Mouse (Mus musculus) heart, embryonic 12.5 days (tissue): Measurements from ENCODE around the gene Gm38392. TPM values are rescaled to one million over a fixed set of nuclear protein-coding genes. Genes with fewer than 3 reads are reported as not detected.

Experiments
- ATAC-seq: fragments of 200-750 bp; cut with Nextera tagmentation; 2 replicates; pipeline ENCODE4 v1.8.0; 2017; ENCODE audit warnings: moderate TSS enrichment, moderate library complexity; ENCODE audit not compliant: insufficient number of reproducible peaks, low FRiP score
- H3K27ac ChIP-seq: fragments of 300-500 bp; sonication (generic); 2 replicates; pipeline ENCODE4 v1.5.1; 2016; ENCODE audit warnings: mild to moderate bottlenecking, moderate library complexity; ENCODE audit not compliant: poor library complexity, severe bottlenecking
- H3K27me3 ChIP-seq: fragments of 300-500 bp; sonication (generic); replicated peaks from 2 replicates; pipeline ENCODE4 v1.6.1; 2016; ENCODE audit warnings: mild to moderate bottlenecking, moderate library complexity
- H3K36me3 ChIP-seq: fragments of 300-500 bp; sonication (generic); 2 replicates; pipeline ENCODE4 v1.6.1; 2016; ENCODE audit warnings: mild to moderate bottlenecking, moderate library complexity
- H3K4me1 ChIP-seq: fragments of 300-500 bp; sonication (generic); replicated peaks from 2 replicates; pipeline ENCODE4 v1.6.1; 2016; ENCODE audit warnings: mild to moderate bottlenecking
- H3K4me2 ChIP-seq: fragments of 300-500 bp; sonication (generic); 2 replicates; pipeline ENCODE4 v1.6.1; 2016; ENCODE audit warnings: mild to moderate bottlenecking, moderate library complexity
- H3K4me3 ChIP-seq: fragments of 300-500 bp; sonication (generic); 2 replicates; pipeline ENCODE4 v1.5.1; 2016; ENCODE audit warnings: mild to moderate bottlenecking
- H3K9ac ChIP-seq: fragments of 300-500 bp; sonication (generic); 2 replicates; pipeline ENCODE4 v1.6.1; 2016; ENCODE audit warnings: mild to moderate bottlenecking, moderate library complexity
- H3K9me3 ChIP-seq: fragments of 300-500 bp; sonication (generic); replicated peaks from 2 replicates; pipeline ENCODE4 v1.6.1; 2016; ENCODE audit warnings: mild to moderate bottlenecking, moderate library complexity
- WGBS: fragments of 180-500 bp; shearing (Covaris S2); methylation state at CpG from one replicate; pipeline ENCODE4 v1.1.7; 2016; 5-methylcytosine and 5-hydroxymethylcytosine counted together
- polyA plus RNA-seq: library from polyadenylated mRNA; unstranded; fragments of >200 nt; fragmentation: Nextera tagmentation; extraction: Ambion mirVana; gene quantifications from 2 replicates; pipeline ENCODE4 v1.2.1, GENCODE M21; 2016

Gm38392 gene
- polyA plus RNA-seq, 1 experiment from 2014 or later = not detected

DNA sequence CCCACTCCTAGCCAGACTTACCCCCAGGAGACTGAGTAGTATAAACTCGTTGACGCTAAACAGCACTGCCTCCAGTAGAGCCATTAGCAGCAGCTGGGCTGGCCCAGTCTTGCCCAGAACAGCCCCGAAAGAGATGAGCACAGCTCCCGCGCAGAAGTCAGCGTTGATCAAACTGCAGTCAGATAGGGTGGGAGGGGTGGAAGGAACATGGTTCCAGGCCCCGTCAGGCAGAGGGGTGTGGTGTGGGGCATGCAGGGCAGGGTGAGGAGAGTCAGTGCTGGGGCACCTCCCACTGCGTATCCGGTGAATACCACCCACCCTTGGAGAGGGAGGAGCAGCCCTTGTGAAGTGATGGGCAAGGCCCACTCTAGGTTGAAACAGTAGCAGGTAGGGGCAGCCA lies 39.3 kb downstream of the Gm38392 start:
- no peak for ATAC-seq
- no peaks in the 10 kb centered on the region for H3K4me1 ChIP-seq
- H3K36me3 ChIP-seq = no peaks in the 10 kb centered on the region
- H3K9ac ChIP-seq = no peak overlapping the region
- no peak overlapping the region for H3K4me2 ChIP-seq
- H3K4me3 ChIP-seq = no peak overlapping the region
- no peak overlapping the region for H3K27ac ChIP-seq
- WGBS = 67% methylated on average over 9 of the region's 9 CpGs
- peaks cover 76% of the 10 kb centered on the region for H3K27me3 ChIP-seq
- no peaks in the 10 kb centered on the region for H3K9me3 ChIP-seq

DNA sequence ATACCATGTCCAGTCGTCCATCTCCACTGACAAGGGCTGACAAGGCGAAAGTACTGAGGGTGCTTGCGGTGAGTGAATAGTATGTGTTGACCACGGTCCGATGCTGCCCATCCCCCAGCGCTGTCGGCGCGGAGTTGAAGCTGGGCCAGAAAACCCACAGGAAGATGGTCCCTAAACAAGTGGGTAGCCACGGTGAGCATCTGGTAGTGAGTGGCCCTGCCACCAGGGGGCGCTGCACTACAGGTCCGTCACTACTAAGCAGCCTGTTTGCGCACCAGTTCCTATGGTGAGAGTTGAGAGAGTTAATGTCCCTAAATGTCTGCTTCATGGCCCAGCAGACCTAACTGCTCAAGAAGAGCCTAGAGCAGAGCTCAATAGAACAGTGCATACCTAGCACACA lies 41.2 kb downstream of the Gm38392 start:
- no peak overlapping the region for H3K27ac ChIP-seq
- H3K27me3 ChIP-seq = peaks cover 79% of the 10 kb centered on the region
- no peak overlapping the region for H3K4me3 ChIP-seq
- no peak overlapping the region for H3K9ac ChIP-seq
- WGBS = 18% methylated on average over 13 of the region's 13 CpGs
- H3K36me3 ChIP-seq = no peaks in the 10 kb centered on the region
- ATAC-seq = no peak
- H3K4me2 ChIP-seq = no peak overlapping the region
- peaks cover 5% of the 10 kb centered on the region for H3K4me1 ChIP-seq
- H3K9me3 ChIP-seq = no peaks in the 10 kb centered on the region

DNA sequence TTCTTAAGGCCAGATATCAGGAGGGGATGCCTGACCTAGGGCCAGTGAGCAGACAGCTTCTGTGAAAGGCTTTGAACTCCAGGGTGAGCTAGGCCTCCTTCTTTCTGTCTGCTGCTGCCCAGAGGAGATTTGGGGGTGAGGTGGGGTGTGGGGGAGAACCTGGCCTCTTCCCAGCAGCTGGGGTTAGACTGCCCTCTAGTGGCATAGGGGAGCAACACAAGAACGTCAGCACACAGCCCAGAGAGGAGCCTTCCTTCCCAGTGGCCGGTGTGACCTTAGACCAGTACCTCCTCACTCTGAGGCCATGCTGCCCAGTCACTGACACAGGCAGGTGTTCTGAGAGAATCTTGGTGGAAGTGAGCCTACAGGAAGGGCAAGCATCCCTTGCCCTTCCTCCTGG lies 42.9 kb downstream of the Gm38392 start:
- WGBS = 14% methylated on average over 2 of the region's 2 CpGs
- peaks cover 96% of the 10 kb centered on the region for H3K27me3 ChIP-seq
- no peaks in the 10 kb centered on the region for H3K9me3 ChIP-seq

DNA sequence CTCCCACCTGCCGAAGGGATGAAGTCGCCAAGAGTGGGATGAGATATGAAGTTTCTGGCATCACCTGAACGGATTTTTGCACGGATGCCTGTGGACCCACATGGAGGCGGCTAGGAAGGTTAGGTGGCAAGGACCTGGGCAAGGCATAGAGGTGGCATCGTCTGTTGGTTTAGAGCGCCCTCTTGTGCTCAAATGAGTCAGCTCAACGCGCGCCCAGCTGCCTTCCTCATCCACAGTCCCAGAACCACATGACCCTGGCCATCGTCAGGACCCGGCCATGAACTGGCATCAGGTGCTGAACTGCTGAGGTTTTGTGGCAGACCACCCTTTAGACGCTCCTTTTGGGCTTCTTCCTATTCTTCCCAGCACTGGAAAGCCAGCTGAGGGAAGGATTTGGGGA lies 44.5 kb downstream of the Gm38392 start:
- H3K9ac ChIP-seq = no peak overlapping the region
- no peak overlapping the region for H3K27ac ChIP-seq
- peaks cover 99% of the 10 kb centered on the region for H3K27me3 ChIP-seq
- 3% methylated on average over 13 of the region's 13 CpGs for WGBS
- H3K36me3 ChIP-seq = no peaks in the 10 kb centered on the region
- ATAC-seq = peak; percentile 50; the same call in 1 of the 2 replicates
- no peak overlapping the region for H3K4me2 ChIP-seq
- H3K4me1 ChIP-seq = peaks cover 5% of the 10 kb centered on the region
- H3K9me3 ChIP-seq = no peaks in the 10 kb centered on the region
- H3K4me3 ChIP-seq = no peak overlapping the region

More for the DNA sequence above, 42.9 kb downstream of the Gm38392 start:
- Histone ChIP-seq H3K36me3 (no peaks in the 10 kb centered on the region), H3K4me3 (no peak overlapping the region), H3K4me1 (peaks cover 5% of the 10 kb centered on the region), H3K9ac (no peak overlapping the region), H3K4me2 (no peak overlapping the region), H3K27ac (no peak overlapping the region)
- no peak for ATAC-seq

DNA sequence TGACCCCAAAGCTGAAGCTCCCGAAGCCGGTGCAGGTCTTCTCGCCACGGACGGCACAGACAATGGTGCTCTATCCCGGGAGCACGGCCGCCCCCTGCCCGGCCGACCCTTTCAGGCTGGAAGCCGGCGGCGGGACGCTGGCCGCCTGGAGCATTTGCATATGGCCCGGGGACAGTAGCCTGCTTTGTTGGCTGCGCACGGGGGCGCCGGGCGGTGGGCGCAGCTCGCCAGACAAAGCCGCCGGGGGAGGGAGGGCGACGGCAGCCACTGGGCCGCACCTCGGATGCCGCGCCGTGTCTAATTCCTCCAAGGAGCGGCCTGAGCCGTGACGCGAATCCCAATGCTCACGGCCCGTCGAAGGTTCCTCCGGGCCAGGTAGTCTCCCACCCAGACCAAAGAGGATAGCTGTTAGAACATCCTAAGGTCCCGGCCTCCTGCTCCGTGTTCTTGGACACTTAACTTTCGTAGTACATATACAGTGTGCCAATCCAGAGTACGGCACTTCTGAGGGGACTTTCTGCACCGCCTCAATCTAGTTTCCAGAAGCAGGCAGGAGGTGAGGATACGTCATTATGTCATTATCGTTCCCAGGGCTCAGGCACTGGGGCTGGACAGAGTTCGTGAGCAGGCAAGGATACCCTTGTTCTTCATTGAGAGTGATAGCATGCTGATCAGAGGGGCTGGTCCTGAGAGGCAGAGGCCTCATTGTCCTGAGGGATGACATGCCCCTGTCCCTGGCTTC lies 45.8 kb downstream of the Gm38392 start:
- Histone ChIP-seq H3K9ac (no peak overlapping the region), H3K27me3 (peaks cover 99% of the 10 kb centered on the region), H3K4me2 (peak overlapping the region; percentile 50), H3K4me3 (peak overlapping the region; percentile 23), H3K27ac (no peak overlapping the region), H3K4me1 (peaks cover 5% of the 10 kb centered on the region), H3K36me3 (no peaks in the 10 kb centered on the region), H3K9me3 (no peaks in the 10 kb centered on the region)
- ATAC-seq = no peak
- 3% methylated on average over 48 of the region's 48 CpGs for WGBS

DNA sequence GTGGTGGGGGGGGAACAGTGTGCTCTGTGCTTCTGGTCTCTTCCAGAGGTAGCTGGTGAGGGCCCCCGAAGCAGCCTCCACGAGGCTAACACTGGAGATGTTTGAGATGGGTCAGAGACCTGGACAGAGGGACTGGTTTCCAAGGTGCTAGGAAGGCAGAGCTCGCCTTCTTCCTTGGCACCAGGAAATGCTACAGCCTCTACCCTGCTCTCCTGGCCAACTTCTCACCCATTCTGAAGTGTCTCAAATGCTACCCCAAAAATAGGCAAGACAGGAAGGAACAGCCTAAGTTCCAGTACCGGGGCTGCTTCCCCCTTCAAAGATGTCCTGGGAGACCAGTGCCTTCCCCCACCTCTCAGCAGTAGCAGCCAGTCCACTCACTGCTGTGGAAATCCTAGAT lies 47.6 kb downstream of the Gm38392 start:
- Histone ChIP-seq H3K4me3 (no peak overlapping the region), H3K36me3 (no peaks in the 10 kb centered on the region), H3K27me3 (peaks cover 97% of the 10 kb centered on the region), H3K4me1 (peaks cover 5% of the 10 kb centered on the region), H3K9ac (no peak overlapping the region), H3K4me2 (no peak overlapping the region), H3K9me3 (no peaks in the 10 kb centered on the region), H3K27ac (no peak overlapping the region)
- ATAC-seq = no peak
- WGBS = 55% methylated on average over 4 of the region's 4 CpGs

DNA sequence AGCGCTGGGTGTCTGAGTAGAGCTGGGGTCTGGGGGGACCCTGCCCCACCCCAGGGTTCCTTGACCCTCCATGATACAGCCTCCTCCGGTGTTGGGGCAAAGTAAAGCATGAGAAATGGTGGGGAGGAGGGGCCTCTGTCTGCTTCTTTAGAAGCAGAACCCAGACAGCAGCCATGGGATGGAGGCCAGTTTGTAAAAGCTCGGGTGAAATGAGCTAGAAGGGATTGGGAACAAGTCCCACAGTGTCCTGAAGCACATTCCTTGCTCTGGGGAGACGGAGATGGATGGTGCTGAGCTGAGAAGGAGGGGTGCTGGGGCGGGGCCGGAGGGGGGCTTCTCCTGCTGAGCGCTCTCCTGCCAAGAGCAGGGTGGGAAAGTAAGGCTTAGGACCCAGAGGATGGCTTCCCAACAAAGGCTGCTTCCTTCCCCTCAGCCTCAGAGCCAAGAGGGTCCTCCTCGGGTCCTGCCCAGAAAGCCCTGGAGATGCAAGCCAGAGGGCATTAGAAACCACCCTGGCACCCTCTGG lies 48.1 kb downstream of the Gm38392 start:
- Histone ChIP-seq H3K9ac (no peak overlapping the region), H3K9me3 (no peaks in the 10 kb centered on the region), H3K27me3 (peaks cover 97% of the 10 kb centered on the region), H3K4me3 (no peak overlapping the region), H3K36me3 (no peaks in the 10 kb centered on the region), H3K4me2 (no peak overlapping the region), H3K4me1 (peaks cover 5% of the 10 kb centered on the region), H3K27ac (no peak overlapping the region)
- WGBS = 48% methylated on average over 8 of the region's 8 CpGs
- no peak for ATAC-seq

DNA sequence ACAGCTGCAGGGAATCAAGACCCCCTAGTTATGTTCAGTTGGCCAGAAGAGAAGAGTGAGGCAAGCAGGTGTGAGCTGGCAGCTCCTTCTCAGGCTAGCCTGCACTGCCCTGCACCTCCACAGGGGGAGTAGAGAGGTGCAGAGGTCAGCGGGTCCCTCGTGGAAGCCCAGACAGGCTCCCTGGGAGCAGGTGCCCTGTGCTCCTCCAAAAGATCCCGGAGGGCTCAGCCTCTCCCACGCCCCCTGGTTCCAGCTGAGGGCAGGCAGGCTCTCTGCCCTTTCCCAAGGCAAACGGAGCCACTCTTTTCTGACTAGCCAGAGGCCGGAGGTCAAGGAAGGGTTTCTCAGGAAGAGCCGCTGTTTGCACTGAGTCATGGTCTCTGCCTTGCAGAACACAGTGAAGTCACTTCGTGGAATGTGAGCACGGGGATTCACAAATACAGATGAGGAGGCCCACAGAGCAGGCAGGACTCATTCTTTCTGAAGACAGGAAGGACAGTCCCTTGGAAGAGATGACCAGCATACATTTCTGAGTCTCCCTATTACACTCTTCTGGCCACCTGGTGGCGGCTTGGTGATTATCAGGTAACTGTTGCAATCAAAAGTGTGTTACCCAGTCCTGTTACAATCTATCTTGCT lies 49.3 kb downstream of the Gm38392 start:
- Histone ChIP-seq H3K9me3 (no peaks in the 10 kb centered on the region), H3K4me3 (no peak overlapping the region), H3K9ac (no peak overlapping the region), H3K36me3 (no peaks in the 10 kb centered on the region), H3K4me2 (no peak overlapping the region), H3K27ac (no peak overlapping the region), H3K4me1 (peaks cover 5% of the 10 kb centered on the region), H3K27me3 (peaks cover 97% of the 10 kb centered on the region)
- ATAC-seq = no peak
- 10% methylated on average over 10 of the region's 10 CpGs for WGBS

DNA sequence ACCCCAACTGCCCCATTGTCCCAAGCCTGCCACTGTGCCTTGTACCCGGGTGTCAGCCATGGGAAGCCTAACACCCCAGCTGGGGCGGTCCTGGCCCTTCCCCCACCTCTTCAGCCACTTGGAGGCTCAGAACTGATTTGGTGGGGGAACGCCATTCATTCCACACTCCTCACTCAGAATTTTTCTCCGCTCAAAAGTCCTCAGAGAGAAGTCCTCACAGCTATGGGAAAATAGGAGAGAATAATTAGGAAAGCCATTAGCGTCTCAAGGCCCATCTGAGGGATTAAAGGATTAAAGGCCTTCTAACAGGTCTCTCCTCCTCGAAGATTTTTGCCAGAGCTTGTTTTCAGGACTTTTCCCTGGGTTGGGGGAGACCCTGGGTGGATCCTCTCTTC lies 49.9 kb downstream of the Gm38392 start:
- Histone ChIP-seq H3K36me3 (no peaks in the 10 kb centered on the region), H3K27me3 (peaks cover 96% of the 10 kb centered on the region), H3K9me3 (no peaks in the 10 kb centered on the region), H3K4me2 (no peak overlapping the region), H3K4me3 (no peak overlapping the region), H3K4me1 (peaks cover 5% of the 10 kb centered on the region), H3K27ac (no peak overlapping the region), H3K9ac (no peak overlapping the region)
- ATAC-seq = no peak
- 26% methylated on average over 6 of the region's 6 CpGs for WGBS

DNA sequence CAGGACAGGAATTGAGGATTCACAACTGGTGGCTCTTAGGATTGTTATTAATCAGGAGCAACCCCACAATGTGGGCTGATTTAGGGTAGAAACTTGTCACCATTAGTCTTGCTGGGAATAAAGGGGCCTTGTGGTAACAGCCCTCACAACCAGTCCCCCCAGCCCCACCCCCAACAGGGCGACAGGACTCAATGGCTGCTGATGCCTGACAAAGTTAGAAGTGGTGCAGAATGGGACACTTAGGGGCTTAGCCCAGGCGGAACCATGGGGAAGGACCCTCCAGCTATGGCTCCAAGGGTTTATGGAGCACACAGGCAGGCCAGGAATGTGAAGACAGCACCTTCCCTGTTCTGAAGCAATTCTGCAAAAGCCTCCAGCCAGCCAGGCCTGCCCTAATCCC lies 51.4 kb downstream of the Gm38392 start:
- Histone ChIP-seq H3K36me3 (no peaks in the 10 kb centered on the region), H3K4me1 (no peaks in the 10 kb centered on the region), H3K4me3 (no peak overlapping the region), H3K27ac (no peak overlapping the region), H3K27me3 (peaks cover 94% of the 10 kb centered on the region), H3K4me2 (no peak overlapping the region), H3K9me3 (no peaks in the 10 kb centered on the region), H3K9ac (no peak overlapping the region)
- WGBS = 53% methylated on average over 2 of the region's 2 CpGs
- no peak for ATAC-seq

DNA sequence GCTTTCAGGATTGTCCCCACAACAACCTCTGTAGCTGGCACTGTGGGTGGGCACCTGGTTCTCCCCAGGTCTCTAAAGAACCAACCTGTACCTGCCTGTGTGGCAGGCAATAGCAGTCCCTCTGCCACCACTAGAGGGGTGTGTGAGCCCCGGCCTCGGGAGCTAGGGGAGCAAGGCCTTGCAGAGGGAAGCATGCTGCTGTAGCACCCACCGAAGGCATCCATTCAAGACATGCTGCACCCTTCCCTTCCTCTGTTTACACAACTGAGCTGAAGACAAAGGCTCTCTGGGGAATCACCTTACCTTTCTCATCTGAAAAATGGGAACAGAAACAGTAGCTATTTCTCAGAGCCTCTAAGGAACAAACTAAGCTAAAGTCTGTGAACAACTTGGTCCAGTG lies 51.8 kb downstream of the Gm38392 start:
- H3K4me3 ChIP-seq = no peak overlapping the region
- no peak overlapping the region for H3K4me2 ChIP-seq
- no peaks in the 10 kb centered on the region for H3K36me3 ChIP-seq
- H3K27me3 ChIP-seq = peaks cover 94% of the 10 kb centered on the region
- H3K4me1 ChIP-seq = no peaks in the 10 kb centered on the region
- 10% methylated on average over 3 of the region's 3 CpGs for WGBS
- no peak for ATAC-seq
- H3K27ac ChIP-seq = no peak overlapping the region
- no peak overlapping the region for H3K9ac ChIP-seq
- H3K9me3 ChIP-seq = no peaks in the 10 kb centered on the region
